Mouse (Mus musculus) MEL-GATA-1-ER (cell line): ENCODE measurements around the gene Hes6.

Experiments used
- DNase-seq: peaks from one replicate; pipeline ENCODE4 v3.0.0-alpha.2; 2012; ENCODE audit warnings: low read depth; ENCODE audit errors: extremely low read depth

Gene Hes6

GRCm38 (mm10) chr1:91405406-91406169 is 8.2 kb downstream of the Hes6 start:
- DNase-seq = no peak

- DNase-seq = no peak
Observed at GRCm38 (mm10) chr1:91404976-91405375, 8.9 kb downstream of the Hes6 start.

GRCm38 (mm10) chr1:91398260-91399062 is 15.4 kb downstream of the Hes6 start, which contains the start of gene Ilkap:
Ilkap (minus strand) TSS chr1:91398815.
- DNase-seq = peak; percentile 52

- DNase-seq = peak; percentile 11
Observed at GRCm38 (mm10) chr1:91397927-91398259, 15.9 kb downstream of the Hes6 start.

GRCm38 (mm10) chr1:91390369-91390768 is 23.5 kb downstream of the Hes6 start:
- DNase-seq = no peak

- DNase-seq = no peak
Observed at GRCm38 (mm10) chr1:91381091-91381471, 32.8 kb downstream of the Hes6 start.

GRCm38 (mm10) chr1:91380453-91381090 is 33.3 kb downstream of the Hes6 start:
- DNase-seq = peak; percentile 48

GRCm38 (mm10) chr1:91373414-91373835 is 40.4 kb downstream of the Hes6 start:
- peak; percentile 32 for DNase-seq

- DNase-seq = no peak
Observed at GRCm38 (mm10) chr1:91370055-91370454, 43.8 kb downstream of the Hes6 start.

- no peak for DNase-seq
Observed at GRCm38 (mm10) chr1:91369408-91369807, 44.4 kb downstream of the Hes6 start.

GRCm38 (mm10) chr1:91367295-91367694 is 46.5 kb downstream of the Hes6 start:
- DNase-seq = no peak

GRCm38 (mm10) chr1:91366215-91367108 is 47.4 kb downstream of the Hes6 start, which contains the start of gene Erfe:
Erfe (plus strand) TSS chr1:91366430.
- peak; percentile 47 for DNase-seq

- no peak for DNase-seq
Observed at GRCm38 (mm10) chr1:91365816-91366214, 48.0 kb downstream of the Hes6 start.

- no peak for DNase-seq
Observed at GRCm38 (mm10) chr1:91364822-91365644, 48.8 kb downstream of the Hes6 start.

- no peak for DNase-seq
Observed at GRCm38 (mm10) chr1:91362113-91362512, 51.7 kb downstream of the Hes6 start.
